26 mouse cellular contexts compared by ENCODE assay signal in the genomic region with DNA sequence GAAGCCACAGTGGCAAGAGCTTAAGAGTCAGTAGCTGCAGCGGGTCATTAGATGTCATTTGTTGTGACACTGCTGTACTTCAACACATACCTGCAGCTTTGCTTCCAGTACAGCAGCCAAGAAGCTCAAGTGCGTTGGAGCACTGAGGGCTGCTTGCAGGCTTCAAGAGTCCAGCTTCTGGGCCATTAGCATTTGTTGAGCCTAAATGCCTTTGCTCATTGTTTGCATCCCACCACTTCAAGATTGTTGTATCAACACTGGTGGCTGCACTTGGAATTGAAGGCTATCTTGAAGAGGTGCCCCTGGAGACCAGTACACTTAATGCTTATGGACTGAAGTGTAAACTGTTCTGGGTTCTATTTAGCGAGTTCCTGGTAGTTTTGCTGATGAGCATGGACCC. TPM values are rescaled to one million over a fixed set of nuclear protein-coding genes. Genes with fewer than 3 reads are reported as not detected.
A peak's percentile ranks its signal among the peaks of the same experiment; 100 is the strongest.
DNase-seq lines count a peak whose midpoint lies in the region; ATAC-seq and TF ChIP-seq lines count a peak whose summit lies in the region.
"Had no signal": no experiment of that assay in that cellular context is flagged by ENCODE, and none has a peak within 500 bp of the region (broad histone marks: within the 10 kb centered on the region; RNA-seq: fewer than 3 reads in every experiment).

No protein-coding gene starts in this region.

- no peaks in the 10 kb centered on the region; the same call in 1 of the 2 replicates for H3K4me1 ChIP-seq in lung, adult 2 months (ENCODE audit: control insufficient read depth, insufficient read depth, low read length)
- H3K4me1 ChIP-seq in lung, embryonic 16.5 days (replicated peaks; ENCODE audit: control insufficient read depth, insufficient read depth, low read length): peaks cover 2% of the 10 kb centered on the region; the same call in 1 of the 2 replicates
- peaks cover 3% of the 10 kb centered on the region; the same call in 1 of the 2 replicates for H3K4me1 ChIP-seq in midbrain, embryonic 10.5 days

- no peak for TF ChIP-seq CTCF in lung, adult 2 months (IDR thresholded peaks at IDR 0.05; ENCODE audit: insufficient read depth, low read length)

- no peak overlapping the region for H3K4me2 ChIP-seq in lung, embryonic 16.5 days (ENCODE audit: low read depth, low read length)
- H3K4me2 ChIP-seq: embryonic facial prominence, embryonic 12.5 days; embryonic facial prominence, embryonic 15.5 days; forebrain, embryonic 12.5 days; forebrain, embryonic 15.5 days; heart, embryonic 12.5 days; heart, embryonic 15.5 days; hindbrain, embryonic 13.5 days had no signal

- ATAC-seq in lung, embryonic 16.5 days (ENCODE audit: low read depth): peak; percentile 52
- ATAC-seq: activated CD4-positive, CD25-positive, alpha-beta regulatory T cell, adult 4 months; forebrain, embryonic 15.5 days; hindbrain, embryonic 16.5 days had no signal

- H3K27me3 ChIP-seq in lung, embryonic 16.5 days (ENCODE audit: control insufficient read depth, insufficient read depth, low read depth, low read length): no peaks in the 10 kb centered on the region
- no peaks in the 10 kb centered on the region for H3K27me3 ChIP-seq in midbrain, embryonic 10.5 days (ENCODE audit: low read depth, poor library complexity, severe bottlenecking)
- H3K27me3 ChIP-seq: embryonic facial prominence, embryonic 12.5 days; embryonic facial prominence, embryonic 15.5 days; forebrain, embryonic 12.5 days; forebrain, embryonic 15.5 days; heart, embryonic 12.5 days; heart, embryonic 15.5 days; hindbrain, embryonic 13.5 days had no signal

- WGBS in lung, adult 2 months: 72% methylated on average over 3 of the region's 3 CpGs
- 65% methylated on average over 3 of the region's 3 CpGs for WGBS in lung, embryonic 16.5 days
- WGBS in midbrain, embryonic 10.5 days: 95% methylated on average over 3 of the region's 3 CpGs

- TF ChIP-seq POLR2A in lung, adult 2 months (IDR thresholded peaks at IDR 0.05; ENCODE audit: borderline replicate concordance, extremely low read depth, low read depth, low read length): no peak

- peak; percentile 36 for DNase-seq in lung, adult 2 months
- peak; percentile 15 for DNase-seq in lung, postnatal 14 days
- DNase-seq in lung, postnatal 4 days: peak; percentile 25 to 68
- no peak for DNase-seq in layer of hippocampus, adult 18-20 months (ENCODE audit: low spot score in 2 of 2)
- no peak for DNase-seq in cerebellum, adult 9-10 months
- no peak for DNase-seq in midbrain, embryonic 10.5 days (ENCODE audit: low spot score)
- DNase-seq: adrenal gland, adult 8-10 months; adrenal gland, postnatal 25 days; cerebellum, adult 11-12 months; cerebellum, adult 8-10 months; cerebellum, postnatal 14 days; gastrocnemius, postnatal 25 days; heart, adult 18-20 months; heart, postnatal 10 days; heart, postnatal 36 days had no signal

- 0 out of 2 replicates have a peak overlapping the region, but pooled peaks have one; percentile 29 for H3K27ac ChIP-seq in lung, embryonic 16.5 days (ENCODE audit: low read length)
- no peak overlapping the region for H3K27ac ChIP-seq in midbrain, embryonic 10.5 days (replicated peaks)
- H3K27ac ChIP-seq: embryonic facial prominence, embryonic 12.5 days; embryonic facial prominence, embryonic 15.5 days; forebrain, embryonic 12.5 days; forebrain, embryonic 15.5 days; heart, embryonic 15.5 days; hindbrain, embryonic 10.5 days; hindbrain, embryonic 13.5 days had no signal

- no peak overlapping the region for H3K4me3 ChIP-seq in lung, adult 2 months (replicated peaks; ENCODE audit: extremely low read depth, low read depth, low read length)
- no peak overlapping the region for H3K4me3 ChIP-seq in lung, embryonic 16.5 days (ENCODE audit: low read length)
- no peak overlapping the region for H3K4me3 ChIP-seq in midbrain, embryonic 10.5 days
- H3K4me3 ChIP-seq: embryonic facial prominence, embryonic 12.5 days; embryonic facial prominence, embryonic 15.5 days; forebrain, embryonic 12.5 days; forebrain, embryonic 15.5 days; heart, embryonic 12.5 days; heart, embryonic 15.5 days; hindbrain, embryonic 10.5 days; hindbrain, embryonic 13.5 days had no signal

- H3K36me3 ChIP-seq in lung, embryonic 16.5 days (ENCODE audit: control insufficient read depth, insufficient read depth, low read length): no peaks in the 10 kb centered on the region; the same call in 1 of the 2 replicates
- H3K36me3 ChIP-seq in midbrain, embryonic 10.5 days: peaks cover 11% of the 10 kb centered on the region; the same call in 1 of the 2 replicates
- H3K36me3 ChIP-seq: embryonic facial prominence, embryonic 15.5 days; forebrain, embryonic 15.5 days; heart, embryonic 15.5 days had no signal

- no peaks in the 10 kb centered on the region for H3K9me3 ChIP-seq in lung, embryonic 16.5 days (ENCODE audit: control insufficient read depth, low read length)
- no peaks in the 10 kb centered on the region for H3K9me3 ChIP-seq in midbrain, embryonic 10.5 days (replicated peaks)
- H3K9me3 ChIP-seq: embryonic facial prominence, embryonic 12.5 days; embryonic facial prominence, embryonic 15.5 days; forebrain, embryonic 12.5 days; forebrain, embryonic 15.5 days; heart, embryonic 12.5 days; heart, embryonic 15.5 days; hindbrain, embryonic 10.5 days; hindbrain, embryonic 13.5 days had no signal

- no peak overlapping the region for H3K9ac ChIP-seq in lung, embryonic 16.5 days (ENCODE audit: low read length)
- H3K9ac ChIP-seq: embryonic facial prominence, embryonic 12.5 days; embryonic facial prominence, embryonic 15.5 days; forebrain, embryonic 12.5 days; forebrain, embryonic 15.5 days; heart, embryonic 12.5 days; heart, embryonic 15.5 days; hindbrain, embryonic 13.5 days had no signal

RNA-seq across cellular contexts. Expression of gene Gatb, which starts 33.0 kb away (rescaled TPM):
- 2.2 and 3.9 TPM in 2 replicates for polyA plus RNA-seq in lung, adult 2 months (2012; rRNA removed)
- 21.1 and 22.1 TPM in 2 replicates for polyA plus RNA-seq in lung, embryonic 16.5 days (2015; fragmentation: Nextera tagmentation; extraction: Ambion mirVana)
- 10 to 100 TPM; 22.3 to 22.7 TPM for total RNA-seq in layer of hippocampus, adult 18-20 months (2021)
- polyA plus RNA-seq in midbrain, embryonic 10.5 days (2016; fragmentation: Nextera tagmentation; extraction: Ambion mirVana): 26.0 and 29.5 TPM in 2 replicates

Comparison
In these comparisons a context has a peak if more than half of its experiments do, and no peak if none do; other contexts are left out.
1. DNase-seq: peak in lung, adult 2 months (single experiment), lung, postnatal 14 days (single experiment) and lung, postnatal 4 days (2 of 2); none in layer of hippocampus, adult 18-20 months (0 of 2), cerebellum, adult 9-10 months (single experiment) and midbrain, embryonic 10.5 days (single experiment).